Mouse (Mus musculus) bone marrow macrophage, adult 2 months (primary cell): ENCODE data around the gene Srsf2. TPM values are rescaled to one million over a fixed set of nuclear protein-coding genes. Genes with fewer than 3 reads are reported as not detected.
A peak's percentile ranks its signal among the peaks of the same experiment; 100 is the strongest.

Source experiments
- H3K27ac ChIP-seq: 2 replicates; pipeline ENCODE4 v1.5.1; 2012; ENCODE audit warnings: low read depth, low read length; ENCODE audit not compliant: insufficient read depth
- H3K4me1 ChIP-seq: 2 replicates; pipeline ENCODE4 v1.6.1; 2012; ENCODE audit warnings: low read length; ENCODE audit not compliant: control insufficient read depth, insufficient read depth
- H3K4me3 ChIP-seq: 2 replicates; pipeline ENCODE4 v1.5.1; 2012; ENCODE audit warnings: mild to moderate bottlenecking, low read length, moderate library complexity; ENCODE audit not compliant: insufficient read depth
- CTCF ChIP-seq: IDR thresholded peaks from 2 replicates; pipeline ENCODE4 v1.5.1; 2012; ENCODE audit warnings: low read depth, mild to moderate bottlenecking, low read length, moderate library complexity
- POLR2A ChIP-seq: IDR thresholded peaks from 2 replicates; pipeline ENCODE4 v1.6.1; 2012; ENCODE audit warnings: mild to moderate bottlenecking, low read depth, low read length, borderline replicate concordance
- polyA plus RNA-seq: library from polyadenylated mRNA; stranded (reverse); fragments of >200 nt; gene quantifications from 2 replicates; pipeline ENCODE4 v1.2.4, GENCODE M21; 2012; ENCODE audit not compliant: missing spikeins, insufficient read depth, insufficient read length

Srsf2 gene
- polyA plus RNA-seq, 1 experiment, result 259 TPM

DNA sequence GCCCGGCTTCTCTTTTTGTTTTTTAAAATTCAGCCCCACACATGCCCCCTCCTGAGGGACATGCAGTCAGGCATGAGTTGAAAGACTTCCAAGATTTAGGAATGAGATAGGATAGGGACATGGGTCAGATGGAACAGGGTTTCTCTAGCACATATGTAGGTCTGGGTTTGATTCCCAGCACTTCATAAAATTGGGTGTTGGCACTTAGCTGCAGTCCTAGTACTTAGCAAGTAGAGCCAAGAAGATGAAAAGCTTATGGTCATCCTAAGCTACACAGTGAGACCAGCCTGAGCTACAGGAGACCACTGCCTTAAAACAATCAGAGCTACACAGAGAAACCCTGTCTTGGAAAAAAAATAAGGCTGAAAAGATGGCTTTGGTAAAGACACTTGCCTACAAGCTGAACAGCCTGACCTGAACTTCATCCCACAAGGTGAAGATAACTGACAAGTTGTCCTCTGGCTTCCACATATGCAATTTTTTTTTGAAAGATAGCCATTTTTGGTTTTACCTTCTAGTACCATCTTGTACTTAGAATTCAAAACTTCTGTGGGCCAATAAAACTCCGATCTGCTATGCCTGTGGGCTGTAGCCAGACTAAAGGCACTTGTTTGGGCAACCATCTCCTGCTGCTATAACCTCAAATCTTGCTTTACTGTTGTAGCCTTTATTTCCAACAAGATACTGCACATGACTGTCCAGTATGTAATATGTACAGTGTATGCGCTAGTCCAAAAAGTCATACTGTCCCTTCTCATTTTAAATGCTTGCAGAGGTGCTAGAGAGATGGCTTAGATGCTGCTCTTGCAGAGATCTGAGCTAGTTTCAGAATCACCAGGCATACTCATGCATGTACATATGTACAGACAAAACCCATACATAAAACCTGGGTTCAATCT is 5.5 kb downstream of the Srsf2 start:
- Histone ChIP-seq H3K4me1 (peaks cover 10% of the 10 kb centered on the region; the same call in 1 of the 2 replicates), H3K4me3 (no peak overlapping the region), H3K27ac (no peak overlapping the region)
- TF ChIP-seq POLR2A (no peak), CTCF (no peak)

DNA sequence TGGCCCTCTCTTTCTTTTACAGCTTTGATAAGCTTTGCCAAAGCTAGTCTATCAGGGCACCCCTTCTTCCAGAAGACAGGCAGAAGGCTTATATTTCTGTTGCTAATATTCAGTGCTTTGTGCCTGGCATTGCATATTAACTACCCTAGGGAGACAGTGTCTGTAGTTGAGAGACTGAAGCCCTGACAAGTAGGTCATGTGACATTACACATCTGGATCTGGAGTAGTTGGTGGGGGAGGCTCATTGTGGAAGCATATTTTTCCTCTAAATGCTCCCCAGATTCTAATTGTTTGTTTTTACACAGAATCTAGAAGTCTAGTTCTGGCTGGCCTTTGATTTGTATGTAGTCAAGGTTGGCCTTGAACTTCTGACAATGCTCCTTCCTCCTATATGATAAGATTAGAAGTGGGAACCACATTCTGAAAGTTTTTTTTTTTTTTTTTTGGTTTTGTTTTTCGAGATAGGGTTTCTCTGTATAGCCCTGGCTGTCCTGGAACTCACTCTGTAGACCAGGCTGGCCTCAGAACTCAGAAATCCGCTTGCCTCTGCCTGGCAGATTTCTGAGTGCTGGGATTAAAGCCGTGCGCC is 6.2 kb downstream of the Srsf2 start:
- Histone ChIP-seq H3K4me3 (no peak overlapping the region), H3K27ac (no peak overlapping the region), H3K4me1 (peaks cover 10% of the 10 kb centered on the region; the same call in 1 of the 2 replicates)
- TF ChIP-seq POLR2A, result no peak
- TF ChIP-seq CTCF, result no peak

DNA sequence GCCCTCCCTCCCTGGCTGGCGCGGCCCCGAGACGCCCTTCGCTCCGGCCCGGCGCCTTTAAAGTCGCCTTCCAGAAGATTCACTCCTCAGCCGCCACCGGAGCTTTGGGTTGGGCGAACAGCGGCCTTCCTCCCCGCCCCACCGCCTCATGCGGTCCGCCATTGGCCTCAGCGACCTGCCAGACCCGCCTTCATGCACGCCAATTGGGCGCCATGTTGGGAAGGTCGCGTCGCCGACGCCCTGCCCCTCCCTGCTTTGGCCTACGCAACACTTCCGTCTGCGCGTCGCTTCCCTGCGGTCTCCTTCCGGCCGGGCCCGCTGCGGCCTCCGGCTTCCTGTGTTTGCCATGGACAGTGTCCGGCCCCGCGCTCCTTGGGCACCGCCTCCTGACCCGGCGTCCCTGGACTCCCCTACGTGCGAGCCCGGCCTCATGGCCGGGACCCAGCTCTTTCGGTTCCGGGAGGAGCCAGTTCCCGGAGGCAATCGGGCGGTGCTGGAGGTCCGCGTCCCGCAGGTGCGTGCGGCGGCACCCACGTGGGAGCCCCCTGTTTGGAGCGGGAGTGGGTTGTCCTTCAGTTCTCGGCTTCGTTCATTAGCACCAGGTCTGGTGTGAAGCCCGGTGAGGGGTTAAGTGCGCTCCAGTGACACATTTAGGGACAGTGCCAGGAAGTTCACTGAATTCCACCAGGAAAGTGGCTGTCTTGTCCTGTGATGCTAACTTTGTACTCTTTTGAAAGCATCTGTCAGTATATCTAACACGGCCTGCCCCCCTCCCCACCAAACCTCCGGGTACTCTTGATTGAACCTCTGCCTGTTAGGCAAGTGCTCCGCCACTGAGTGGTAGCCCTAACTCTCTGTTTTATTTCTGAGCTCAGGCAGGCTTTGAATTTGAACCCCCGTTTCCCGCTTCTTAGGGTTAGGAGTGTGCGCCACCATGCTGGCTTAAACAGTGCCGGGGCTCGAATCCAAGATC is 9.3 kb downstream of the Srsf2 start, which contains the start of the genes Mettl23 and Jmjd6:
TSS of gene Mettl23 (plus strand) at position 18 of the 973 bp plus-strand sequence.
TSS of gene Jmjd6 (minus strand) at position 189 of the 973 bp plus-strand sequence.
- TF ChIP-seq CTCF (no peak), POLR2A (peak; percentile 55; the same call in 1 of the 2 replicates)
- H3K4me3 ChIP-seq, result peak within 1 kb of the TSS; percentile 98
- H3K27ac ChIP-seq, result peak within 1 kb of the TSS; percentile 93
- peaks cover 22% of the 10 kb centered on the region for H3K4me1 ChIP-seq

DNA sequence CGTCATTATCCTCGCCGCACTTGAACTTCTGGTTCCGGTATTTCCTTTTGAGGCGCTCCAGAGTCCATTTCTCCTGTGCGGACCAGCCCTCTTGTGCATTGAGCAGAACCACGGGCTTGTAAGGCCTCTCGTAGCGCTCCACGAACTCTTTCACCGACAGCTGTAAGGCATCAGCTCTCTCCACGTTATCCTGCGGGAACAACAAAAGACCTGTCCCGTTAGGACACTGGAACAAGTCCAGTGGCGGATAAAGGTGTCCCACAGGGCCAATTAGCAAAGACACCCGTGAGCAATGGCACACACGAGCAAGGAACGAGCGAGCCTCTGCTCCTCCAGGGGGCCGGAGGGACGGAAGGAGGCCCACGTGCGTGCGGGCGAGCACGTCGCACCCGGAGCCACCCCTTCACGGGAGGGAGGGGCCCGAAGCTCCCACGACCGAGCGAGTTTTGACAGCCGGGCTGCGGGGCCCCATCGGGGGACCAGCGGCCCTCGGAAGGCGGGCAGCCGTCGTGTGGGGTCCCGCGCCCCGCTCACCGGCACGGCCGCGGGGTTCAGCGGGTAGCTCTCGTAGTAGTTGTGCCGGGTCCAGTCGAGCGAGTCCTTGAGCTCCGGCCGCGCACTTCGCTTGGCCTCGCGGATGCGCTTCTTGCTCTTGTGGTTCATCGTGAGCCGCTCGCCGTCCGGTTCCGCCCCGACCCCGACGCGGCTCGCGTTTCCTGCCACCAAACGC is 10.2 kb downstream of the Srsf2 start:
- H3K27ac ChIP-seq, result peak overlapping the region; percentile 93
- H3K4me3 ChIP-seq, result peak overlapping the region; percentile 98
- peaks cover 22% of the 10 kb centered on the region for H3K4me1 ChIP-seq
- TF ChIP-seq POLR2A (no peak), CTCF (no peak)

DNA sequence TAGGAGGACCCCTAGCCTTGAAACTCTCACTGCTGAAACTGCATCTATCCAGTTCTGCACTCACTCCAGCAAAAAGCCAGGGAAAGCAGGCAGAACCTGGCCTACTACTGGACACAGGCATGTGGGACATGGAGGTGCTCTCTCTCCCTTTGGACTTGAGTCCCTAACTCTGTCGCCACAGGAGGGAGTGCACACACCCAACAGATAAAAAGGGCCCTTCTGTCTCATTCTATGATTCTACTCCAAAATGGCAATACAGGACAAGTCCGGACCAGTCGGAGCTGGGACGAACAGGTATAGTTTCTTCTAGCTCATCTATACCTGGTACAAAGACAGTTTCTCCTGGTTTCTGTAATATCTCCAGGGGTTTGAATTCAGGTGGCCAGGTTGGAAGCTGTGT is 12.1 kb downstream of the Srsf2 start:
- TF ChIP-seq POLR2A (no peak), CTCF (no peak)
- Histone ChIP-seq H3K4me1 (peaks cover 24% of the 10 kb centered on the region), H3K4me3 (peak overlapping the region; percentile 26; the same call in 1 of the 2 replicates), H3K27ac (no peak overlapping the region)

DNA sequence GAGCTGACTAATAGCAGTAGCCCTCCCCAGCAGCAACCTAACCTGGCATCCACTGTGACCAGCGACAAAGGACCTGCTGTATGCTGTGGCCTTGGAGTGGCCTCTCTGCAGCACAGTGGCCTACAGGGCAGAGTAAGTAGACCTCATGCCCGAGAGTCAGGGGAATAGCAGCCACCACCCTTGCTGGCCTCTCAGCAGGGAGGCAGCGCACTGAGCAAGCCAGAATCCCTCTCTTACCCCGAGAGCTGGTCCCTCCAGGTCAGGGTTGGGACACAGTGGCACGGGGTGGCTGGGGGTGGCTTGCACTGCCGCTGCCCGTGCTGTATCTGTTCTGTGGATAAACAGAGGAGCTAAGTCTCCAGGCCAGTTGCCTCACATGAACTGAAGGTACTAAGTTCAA is 13.3 kb downstream of the Srsf2 start:
- H3K4me1 ChIP-seq, result peaks cover 22% of the 10 kb centered on the region
- TF ChIP-seq POLR2A (no peak), CTCF (no peak)
- H3K4me3 ChIP-seq, result no peak overlapping the region
- no peak overlapping the region for H3K27ac ChIP-seq

DNA sequence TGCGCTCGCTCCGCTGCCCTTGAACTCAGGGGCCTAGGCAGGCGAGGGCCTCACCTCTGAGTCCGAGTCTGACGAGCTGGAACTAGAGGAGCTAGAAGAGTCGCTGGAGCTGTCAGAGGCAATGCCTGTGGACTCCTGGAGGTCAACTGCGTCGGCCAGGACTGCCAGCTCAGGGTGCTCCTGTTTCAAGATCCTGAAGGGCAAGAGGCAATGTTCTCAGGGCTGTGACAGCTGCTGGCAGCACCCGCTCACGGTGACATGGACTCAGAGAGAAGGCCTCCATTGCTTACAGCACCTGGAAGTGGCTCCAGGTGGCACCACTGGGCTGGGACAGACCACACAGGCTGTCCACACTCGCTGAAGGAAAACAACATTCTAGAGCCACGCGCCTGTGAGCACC is 14.0 kb downstream of the Srsf2 start:
- no peak overlapping the region for H3K27ac ChIP-seq
- H3K4me1 ChIP-seq, result peaks cover 22% of the 10 kb centered on the region
- H3K4me3 ChIP-seq, result no peak overlapping the region

DNA sequence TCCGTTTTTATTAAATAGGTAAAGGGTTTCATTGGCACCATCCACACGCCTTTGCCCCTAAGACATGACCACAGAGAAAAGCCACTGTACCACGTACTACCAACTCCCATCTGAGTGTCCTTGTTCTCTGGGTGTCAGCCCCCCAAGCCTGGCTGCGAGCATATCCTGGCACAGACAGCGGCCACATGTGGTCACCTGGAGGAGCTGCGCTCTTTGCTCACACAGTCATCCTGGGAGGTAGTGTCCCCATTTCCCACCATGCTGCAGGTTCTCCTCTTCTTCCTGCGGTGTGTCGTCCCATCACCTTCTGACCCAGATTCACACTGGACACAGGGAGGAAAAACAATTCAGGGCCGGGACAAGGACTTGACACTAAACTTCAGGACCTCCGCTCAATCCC is 15.5 kb downstream of the Srsf2 start:
- peaks cover 27% of the 10 kb centered on the region for H3K4me1 ChIP-seq
- TF ChIP-seq CTCF (no peak), POLR2A (no peak)
- H3K27ac ChIP-seq, result no peak overlapping the region
- no peak overlapping the region for H3K4me3 ChIP-seq

More for the DNA sequence above, 14.0 kb downstream of the Srsf2 start:
- TF ChIP-seq POLR2A (no peak), CTCF (no peak)
